Mouse (Mus musculus) embryonic fibroblast, embryonic 13.5 days (primary cell): ENCODE results near the gene Igf1r.

Experiments used
- CTCF ChIP-seq: IDR thresholded peaks from 2 replicates; pipeline ENCODE4 v1.5.1; 2011; ENCODE audit warnings: mild to moderate bottlenecking, control low read depth, low read length, moderate library complexity, borderline replicate concordance; ENCODE audit not compliant: insufficient read depth
- POLR2A ChIP-seq: IDR thresholded peaks from 2 replicates; pipeline ENCODE4 v1.6.1; 2011; ENCODE audit warnings: low read depth, mild to moderate bottlenecking, control low read depth, low read length, moderate library complexity

GRCm38 (mm10) chr7:68073460-68073806 is 120.8 kb downstream of the Igf1r start:
- TF ChIP-seq POLR2A = no peak
- TF ChIP-seq CTCF = no peak
